Mouse (Mus musculus): ENCODE data around the gene Pef1.

Pef1 gene

DNA sequence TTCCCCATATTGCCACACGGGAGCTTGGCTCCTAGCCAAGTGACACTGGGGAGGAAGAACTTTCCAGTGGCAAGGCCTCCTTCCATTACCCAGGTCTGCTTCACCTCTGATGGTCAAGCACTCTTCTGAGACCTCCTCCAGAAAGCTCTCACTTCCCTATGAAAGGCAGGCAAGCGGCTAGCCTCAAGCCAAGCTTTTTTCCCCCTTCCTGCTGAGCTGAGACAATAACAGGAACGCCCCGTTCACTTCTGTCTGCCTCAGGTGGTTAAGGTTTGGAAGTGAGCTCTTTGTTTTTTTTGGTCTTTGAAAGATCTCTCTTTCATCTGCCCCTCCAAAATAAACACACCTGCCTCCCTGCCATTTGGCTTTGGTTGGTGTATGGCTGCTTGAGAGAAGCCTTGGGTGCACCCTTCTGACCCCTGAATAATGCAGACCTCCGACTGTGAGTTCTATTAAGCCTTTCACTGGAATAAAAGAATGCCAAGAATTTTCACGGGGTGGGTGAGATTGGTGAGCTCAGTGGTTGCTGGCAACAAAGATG is at the start of gene Pef1:
Gene Pef1 (plus strand): TSS at position 448 of the 541 bp plus-strand sequence.
- DNase-seq: no peak

DNA sequence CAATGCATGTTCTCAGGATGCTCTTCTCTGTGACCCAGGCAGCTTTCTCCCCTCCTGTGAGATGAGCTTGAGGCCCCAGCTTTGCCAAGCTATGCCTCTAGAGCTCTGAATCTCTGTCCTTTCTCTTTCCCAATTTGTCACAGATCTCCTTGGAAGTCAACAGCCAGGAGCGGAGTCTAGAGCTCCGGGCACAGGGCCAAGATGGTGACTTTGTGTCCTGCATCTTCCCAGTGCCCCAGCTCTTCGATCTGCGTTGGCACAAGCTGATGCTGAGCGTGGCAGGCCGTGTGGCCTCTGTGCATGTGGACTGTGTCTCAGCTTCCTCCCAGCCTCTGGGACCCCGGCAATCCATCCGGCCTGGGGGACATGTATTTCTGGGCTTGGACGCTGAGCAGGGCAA is 49.2 kb upstream of the Pef1 start:
- DNase-seq: no peak

DNA sequence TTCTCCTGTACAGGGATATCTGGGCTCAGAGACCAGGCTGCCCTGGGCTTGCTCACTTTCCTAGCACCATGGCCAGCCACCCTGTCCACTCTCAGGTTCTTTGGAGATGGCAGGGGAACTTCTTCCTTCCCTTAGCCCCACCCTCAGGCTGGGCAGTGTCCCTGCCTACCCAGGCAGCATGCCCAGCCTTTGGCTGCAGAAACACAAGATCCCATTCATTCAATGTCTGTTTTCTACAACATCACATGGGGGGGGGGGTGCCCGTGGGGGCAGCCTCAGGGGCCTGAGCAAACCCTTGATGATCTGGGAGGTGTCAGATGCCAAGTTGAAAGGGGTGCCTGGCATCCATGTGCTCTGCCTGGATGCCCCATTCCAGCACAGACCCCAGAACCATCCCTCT is 47.6 kb upstream of the Pef1 start:
- DNase-seq: no peak

DNA sequence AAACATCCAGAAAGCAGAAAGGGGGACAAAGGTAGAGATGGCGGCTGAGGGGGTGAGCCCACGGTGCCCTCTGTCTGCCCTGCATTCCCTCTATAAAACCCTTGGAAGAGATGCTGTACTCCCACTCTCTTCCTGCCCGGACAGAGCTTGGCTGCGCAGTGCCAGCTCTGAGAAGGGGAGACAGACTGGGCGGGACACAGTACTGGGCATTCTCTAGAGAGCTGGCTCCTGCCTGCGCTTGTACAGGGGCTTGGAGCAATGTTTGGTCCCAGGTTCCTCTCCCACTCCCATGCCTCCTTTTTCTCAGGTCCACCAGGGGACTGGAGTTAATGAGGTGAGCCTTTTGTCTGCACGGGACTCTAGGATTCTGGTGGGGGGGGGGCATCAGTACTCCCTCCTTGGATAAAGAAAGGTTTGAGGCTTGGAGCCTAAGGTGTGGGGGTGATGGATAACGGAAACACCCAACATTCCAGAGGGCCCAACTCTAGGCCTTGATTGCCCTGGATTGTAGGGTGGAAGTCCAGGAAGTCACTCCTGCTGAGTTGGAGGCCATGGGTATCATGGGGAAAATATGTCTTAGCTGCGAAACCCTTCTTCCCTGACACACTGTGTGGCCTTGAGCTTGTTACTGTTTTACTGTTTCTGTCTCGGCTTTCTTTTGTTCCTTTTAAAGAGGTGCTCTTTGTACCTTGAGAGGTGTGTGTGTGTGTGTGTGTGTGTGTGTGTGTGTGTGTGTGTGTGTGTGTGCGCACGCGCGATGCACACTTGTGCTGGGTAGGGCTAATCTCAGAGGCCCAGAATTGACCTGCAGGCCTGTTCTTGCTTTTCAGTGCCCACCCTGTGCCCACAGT is 47.0 kb upstream of the Pef1 start:
- no peak for DNase-seq

DNA sequence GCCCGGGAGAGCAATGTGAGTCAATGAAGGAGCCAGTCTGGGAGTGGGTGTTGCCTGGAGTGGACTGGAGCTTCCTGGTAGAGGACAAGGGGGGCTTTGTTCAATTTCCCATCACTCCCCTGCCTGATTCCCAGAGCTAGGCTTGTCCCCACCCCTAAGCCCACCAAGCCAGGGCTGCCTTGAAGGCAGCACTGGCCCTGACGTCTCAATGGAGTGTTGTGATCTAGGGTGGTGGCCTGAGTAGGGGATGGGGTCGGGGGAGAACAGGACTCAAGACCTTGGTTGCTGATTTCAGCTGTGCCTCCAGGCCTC is 46.4 kb upstream of the Pef1 start:
- DNase-seq: peak; percentile 42

DNA sequence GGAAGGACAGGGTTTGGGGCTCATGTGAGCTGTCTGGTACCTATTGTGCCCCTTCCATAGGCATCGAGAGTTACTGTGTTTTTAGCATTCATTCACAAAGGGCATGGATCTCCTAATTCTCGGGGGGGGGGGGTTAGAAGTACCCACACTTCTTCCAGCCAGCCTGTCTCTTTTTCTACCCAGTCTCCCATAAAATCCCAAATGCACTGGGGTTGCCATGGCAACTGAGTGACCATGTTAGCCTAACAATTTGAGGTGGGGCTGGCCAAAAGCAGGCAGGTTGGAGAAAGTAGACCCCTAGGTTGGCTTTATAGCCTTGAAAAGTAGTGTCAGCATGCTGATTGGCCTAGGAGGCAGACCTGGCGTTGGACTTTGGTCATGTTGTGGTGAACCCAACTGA is 45.9 kb upstream of the Pef1 start:
- no peak for DNase-seq

DNA sequence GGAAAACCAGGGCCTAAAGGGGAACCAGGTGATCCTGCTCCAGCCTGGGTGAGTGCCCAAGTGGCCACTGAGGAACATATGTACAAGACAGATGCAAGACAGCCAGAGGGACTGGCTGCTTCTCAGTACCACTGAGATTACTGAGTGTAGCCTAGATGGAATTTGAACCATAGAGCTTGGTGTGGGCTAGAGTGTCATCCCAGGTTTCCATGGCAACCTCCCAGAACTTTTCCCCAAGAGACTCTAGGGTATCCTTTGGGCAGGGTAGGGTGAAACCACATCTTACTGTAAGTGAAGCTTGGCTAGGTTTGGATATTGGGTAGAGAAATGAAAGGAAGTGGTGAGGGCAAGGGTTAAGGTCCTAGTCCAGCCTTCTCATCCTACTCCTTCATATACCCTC is 41.4 kb upstream of the Pef1 start:
- no peak for DNase-seq

DNA sequence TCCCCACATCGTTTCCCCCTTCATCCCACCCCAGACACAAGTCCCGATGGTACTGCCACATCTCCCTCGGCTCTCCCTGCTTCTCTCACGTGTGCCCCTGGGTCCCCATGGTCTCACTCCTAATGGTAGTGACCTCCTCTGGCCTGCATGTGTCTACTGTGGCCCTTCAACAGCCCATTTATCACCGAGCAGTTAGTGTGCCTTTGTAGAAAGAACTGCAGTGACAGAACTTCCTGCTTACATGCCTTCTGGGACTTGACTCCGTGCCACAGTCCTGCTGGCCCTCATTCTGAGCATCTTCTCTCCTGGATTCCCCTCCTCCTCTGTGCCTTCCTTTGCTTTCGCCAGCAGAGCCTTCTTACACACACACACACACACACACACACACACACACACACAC is 39.2 kb upstream of the Pef1 start:
- no peak for DNase-seq

GRCm38 (mm10) chr4:130066816-130067215 is 35.5 kb upstream of the Pef1 start:
- DNase-seq: peak; percentile 59

DNA sequence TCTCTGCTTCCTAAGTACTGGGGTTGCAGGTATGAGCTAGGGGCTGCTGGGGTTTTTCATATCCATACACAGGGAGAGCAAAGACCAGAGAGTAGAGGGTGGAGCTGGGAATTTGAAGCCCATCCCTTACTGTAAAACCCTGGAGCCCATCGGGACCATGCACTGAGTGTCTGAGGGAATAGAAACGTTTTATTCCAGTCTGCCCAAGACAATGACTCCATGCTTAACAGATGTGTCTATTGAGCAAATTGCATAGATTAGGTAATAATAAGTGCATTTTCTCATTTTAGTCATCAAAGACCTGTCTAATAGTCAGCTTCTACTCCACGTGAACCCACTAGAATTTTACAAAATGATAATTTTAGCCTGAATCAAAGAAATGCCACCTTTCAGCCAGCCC is 31.8 kb upstream of the Pef1 start:
- no peak for DNase-seq

- no peak for DNase-seq
These were observed 30.6 kb upstream of the Pef1 start for GRCm38 (mm10) chr4:130071758-130072157.

DNA sequence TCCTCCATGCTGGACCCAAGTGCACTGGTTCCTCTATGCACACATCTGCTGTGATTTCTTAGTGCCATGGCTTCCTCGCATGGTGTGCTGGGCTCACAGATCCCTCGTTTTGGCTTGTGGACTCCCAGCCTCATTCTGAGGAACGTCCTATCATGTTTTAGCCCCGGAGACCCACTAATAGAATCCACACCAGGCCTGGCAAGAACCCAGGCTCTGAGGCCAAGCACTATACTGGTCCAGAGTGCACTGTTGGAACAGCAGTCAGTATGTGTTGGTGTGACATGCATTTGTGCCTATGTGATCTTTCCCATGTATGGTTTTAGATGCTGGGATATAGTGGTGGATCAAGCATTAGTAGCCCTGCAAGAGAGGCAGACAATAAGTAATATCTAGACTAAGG is 29.0 kb upstream of the Pef1 start:
- no peak for DNase-seq

- DNase-seq: peak; percentile 67
These were observed 27.4 kb upstream of the Pef1 start for GRCm38 (mm10) chr4:130074761-130075515.

DNA sequence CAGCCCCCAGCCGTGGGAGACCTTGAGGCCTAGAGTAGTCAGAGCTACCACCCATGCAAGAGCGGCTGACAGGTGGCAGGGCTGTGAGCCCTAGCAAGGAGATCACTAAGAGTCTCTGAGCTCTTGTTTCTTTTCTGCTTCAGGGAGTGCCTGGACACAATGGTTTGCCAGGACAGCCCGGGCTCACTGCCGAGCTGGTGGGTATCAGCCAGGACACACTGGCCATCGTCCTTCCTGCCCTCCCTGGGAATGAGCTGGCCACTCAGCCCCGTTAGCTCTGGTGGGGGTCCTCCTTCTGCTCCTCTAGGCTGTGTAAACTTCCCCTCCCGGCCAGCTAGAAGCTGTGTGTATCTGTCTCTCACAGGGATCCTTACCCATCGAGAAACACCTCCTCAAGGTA is 25.5 kb upstream of the Pef1 start:
- no peak for DNase-seq

- no peak for DNase-seq
These were observed 23.4 kb upstream of the Pef1 start for GRCm38 (mm10) chr4:130078816-130079485.

GRCm38 (mm10) chr4:130079521-130079920 is 22.8 kb upstream of the Pef1 start:
- no peak for DNase-seq

DNA sequence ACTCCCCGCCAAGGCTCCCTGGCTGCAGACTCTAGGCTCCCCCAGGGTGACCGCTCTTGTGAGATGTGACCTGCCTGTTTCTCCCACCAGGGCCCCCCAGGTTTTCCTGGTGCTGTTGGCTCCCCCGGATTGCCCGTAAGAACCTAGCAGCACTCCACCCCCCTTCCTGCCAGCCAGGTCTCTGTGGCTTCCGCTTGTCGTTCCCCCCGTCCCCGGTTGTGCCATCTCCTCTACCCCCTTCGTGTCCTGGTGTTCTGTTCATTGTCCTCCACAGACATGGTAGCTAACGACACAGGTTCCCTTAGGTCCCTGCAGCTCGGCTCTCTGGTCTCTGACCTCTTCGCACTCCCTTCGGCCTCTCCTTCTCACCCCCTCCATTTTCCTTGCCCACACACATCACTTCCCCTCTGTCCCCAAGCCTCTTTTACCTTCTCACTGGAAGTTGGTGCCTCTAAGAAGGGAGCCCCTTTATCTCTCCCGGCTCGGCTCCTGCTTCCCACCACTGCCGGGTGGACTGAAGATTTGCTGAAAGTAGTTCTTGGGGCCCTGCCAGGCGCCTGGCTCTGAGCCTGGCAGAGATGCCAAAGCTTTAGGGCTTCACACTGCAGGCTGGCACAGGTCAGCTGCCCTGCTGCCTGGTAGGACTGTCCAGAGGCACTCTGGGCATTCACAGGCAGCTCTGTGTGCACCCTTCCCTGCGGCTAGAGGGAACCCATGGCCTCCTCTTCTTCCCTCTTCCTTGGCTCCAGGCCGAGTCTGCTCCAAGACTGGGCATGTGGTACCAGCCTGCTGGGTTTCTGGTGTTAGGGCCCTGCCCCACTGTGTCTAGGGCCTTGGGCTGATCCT is 20.8 kb upstream of the Pef1 start:
- DNase-seq: peak; percentile 49

- DNase-seq: peak; percentile 58
These were observed 20.1 kb upstream of the Pef1 start for GRCm38 (mm10) chr4:130082211-130082610.

DNA sequence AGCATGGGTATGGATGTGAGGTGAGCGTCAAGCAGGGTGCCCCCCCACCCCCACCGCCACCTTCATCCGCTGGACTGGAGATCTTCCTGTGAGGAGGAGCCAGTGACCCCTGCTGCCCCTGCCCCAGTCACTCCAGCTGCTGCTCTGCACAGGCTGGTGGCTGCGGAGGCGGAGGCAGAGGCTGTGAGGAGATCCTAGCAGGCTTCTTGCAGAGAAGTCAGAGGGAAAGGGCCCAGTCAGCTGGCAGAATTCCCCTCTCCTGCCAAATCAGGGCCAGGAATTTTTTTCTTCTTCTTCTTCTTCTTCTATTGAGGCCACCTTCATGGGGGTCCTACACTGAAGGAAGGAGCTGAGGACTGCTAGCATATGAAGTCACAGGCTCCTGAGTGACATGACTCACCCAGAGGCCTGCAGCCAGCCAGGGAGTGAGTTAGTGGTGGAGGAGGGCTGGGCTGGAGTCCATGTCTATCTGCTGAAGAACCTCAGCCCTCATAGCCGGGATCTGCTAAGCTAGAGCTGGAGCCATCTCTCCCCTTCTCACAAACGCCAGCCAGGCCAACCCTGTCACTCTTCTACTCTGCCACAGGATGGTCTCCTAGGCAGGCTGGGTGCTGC is 17.9 kb upstream of the Pef1 start:
- DNase-seq: no peak

GRCm38 (mm10) chr4:130085246-130085820 is 17.0 kb upstream of the Pef1 start:
- DNase-seq: no peak

- DNase-seq: peak; percentile 85
These were observed 15.1 kb upstream of the Pef1 start for GRCm38 (mm10) chr4:130087293-130087692.

DNA sequence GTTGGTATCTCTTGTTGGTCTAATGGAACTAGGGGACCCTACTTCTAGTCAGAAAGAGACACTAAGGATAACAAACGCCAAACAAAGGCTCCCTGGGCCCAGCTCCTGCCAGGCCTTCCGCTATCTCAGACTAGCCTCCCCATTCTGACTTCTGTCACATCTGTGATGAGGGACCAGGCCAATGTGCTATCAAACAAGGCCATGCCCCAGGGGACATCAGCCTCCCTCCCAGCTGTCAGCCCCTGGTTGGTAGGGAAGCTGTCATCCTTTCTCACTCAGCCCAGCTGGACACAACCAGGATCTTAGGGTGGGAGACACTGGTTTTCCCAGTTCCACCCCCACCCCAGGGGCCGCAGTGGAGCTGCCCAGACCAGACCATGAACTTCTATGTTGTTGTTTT is 7.2 kb upstream of the Pef1 start:
- peak; percentile 53 for DNase-seq

Data from retina, postnatal 1 day (tissue).